Mouse (Mus musculus): ENCODE results near the gene Ripply1. TPM values are rescaled to one million over a fixed set of nuclear protein-coding genes. Genes with fewer than 3 reads are reported as not detected.

Ripply1 gene
- polyA plus RNA-seq, 1 experiment from 2014 or later: not detected

DNA sequence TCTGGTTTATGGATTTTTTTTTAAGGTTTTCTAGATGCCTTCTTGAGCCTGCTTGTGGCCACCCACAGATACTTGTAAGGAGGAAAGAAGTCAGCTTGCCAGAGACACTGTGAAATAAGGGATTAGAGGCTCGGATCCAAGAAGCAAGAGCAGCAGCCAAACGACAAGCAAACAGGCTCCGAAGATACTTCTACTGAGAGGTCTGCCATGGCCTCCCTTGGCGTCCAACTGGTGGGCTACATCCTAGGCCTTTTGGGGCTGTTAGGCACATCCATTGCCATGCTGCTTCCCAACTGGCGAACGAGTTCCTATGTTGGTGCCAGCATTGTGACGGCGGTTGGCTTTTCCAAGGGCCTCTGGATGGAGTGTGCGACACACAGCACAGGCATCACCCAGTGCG lies 26.3 kb upstream of the Ripply1 start:
- Histone ChIP-seq H3K4me1 (ENCODE audit: control insufficient read depth, insufficient read depth, low read length) (no peaks in the 10 kb centered on the region), H3K27me3 (replicated peaks; ENCODE audit: control insufficient read depth, insufficient read depth, low read length) (no peaks in the 10 kb centered on the region), H3K9me3 (ENCODE audit: control insufficient read depth, low read length) (no peaks in the 10 kb centered on the region), H3K9ac (ENCODE audit: low read depth, low read length) (peak overlapping the region; percentile 56), H3K4me3 (ENCODE audit: low read length) (peak overlapping the region; percentile 44), H3K4me2 (ENCODE audit: low read depth, low read length) (0 out of 2 replicates have a peak overlapping the region, but pooled peaks have one; percentile 17), H3K27ac (ENCODE audit: low read length) (peak overlapping the region; percentile 69), H3K36me3 (ENCODE audit: control insufficient read depth, insufficient read depth, low read length) (no peaks in the 10 kb centered on the region)
- WGBS: 80% methylated on average over 10 of the region's 10 CpGs
- peak; percentile 22; the same call in 1 of the 2 replicates for ATAC-seq

DNA sequence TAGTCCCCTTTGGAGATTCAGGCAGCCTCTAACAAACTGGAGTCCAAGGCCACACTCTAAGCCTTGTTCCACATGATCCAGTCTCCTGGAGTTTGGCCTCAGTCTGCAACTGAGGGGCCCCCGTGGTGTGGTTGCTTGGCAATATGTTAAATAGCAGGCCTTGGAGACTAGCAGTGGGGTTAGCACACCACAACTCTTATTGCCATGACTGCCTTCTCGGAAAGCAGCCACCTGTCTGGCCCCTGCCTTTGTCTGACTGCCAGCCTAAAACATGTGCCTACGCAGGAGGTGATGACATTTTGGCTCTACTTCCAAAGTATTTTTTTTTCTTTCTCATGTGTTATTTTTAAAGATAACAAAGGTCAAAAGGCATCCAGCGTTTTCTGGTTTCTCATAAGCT lies 25.9 kb upstream of the Ripply1 start:
- Histone ChIP-seq H3K27ac (ENCODE audit: low read length) (peak overlapping the region; percentile 81), H3K9ac (ENCODE audit: low read depth, low read length) (no peak overlapping the region), H3K4me3 (ENCODE audit: low read length) (no peak overlapping the region), H3K9me3 (ENCODE audit: control insufficient read depth, low read length) (no peaks in the 10 kb centered on the region), H3K4me2 (ENCODE audit: low read depth, low read length) (0 out of 2 replicates have a peak overlapping the region, but pooled peaks have one; percentile 17), H3K36me3 (ENCODE audit: control insufficient read depth, insufficient read depth, low read length) (no peaks in the 10 kb centered on the region), H3K27me3 (replicated peaks; ENCODE audit: control insufficient read depth, insufficient read depth, low read length) (no peaks in the 10 kb centered on the region), H3K4me1 (ENCODE audit: control insufficient read depth, insufficient read depth, low read length) (no peaks in the 10 kb centered on the region)
- WGBS: 49% methylated on average over 4 of the region's 4 CpGs
- ATAC-seq: peak; percentile 82

DNA sequence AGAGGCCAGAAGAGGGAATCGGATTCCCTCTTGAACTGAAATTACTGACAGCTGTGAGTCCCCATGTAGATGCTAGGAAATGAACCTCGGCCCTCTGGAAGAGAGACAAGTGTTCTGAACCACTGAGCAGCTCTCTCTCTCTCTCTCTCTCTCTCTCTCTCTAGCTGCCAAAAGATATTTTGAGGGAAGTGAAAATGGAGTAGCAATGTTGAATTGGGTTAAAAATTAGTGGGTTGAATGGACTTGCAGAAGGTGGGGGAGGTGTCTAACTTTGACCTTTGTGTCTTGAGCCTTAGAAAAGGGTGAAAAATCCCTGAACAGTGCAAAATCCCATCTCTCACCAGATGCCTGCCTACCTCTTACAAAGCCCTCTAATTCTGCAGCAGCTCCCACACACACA lies 25.2 kb upstream of the Ripply1 start:
- Histone ChIP-seq H3K4me2 (ENCODE audit: low read depth, low read length) (no peak overlapping the region), H3K4me1 (ENCODE audit: control insufficient read depth, insufficient read depth, low read length) (no peaks in the 10 kb centered on the region), H3K27ac (ENCODE audit: low read length) (peak overlapping the region; percentile 81), H3K9me3 (ENCODE audit: control insufficient read depth, low read length) (no peaks in the 10 kb centered on the region), H3K27me3 (replicated peaks; ENCODE audit: control insufficient read depth, insufficient read depth, low read length) (no peaks in the 10 kb centered on the region), H3K36me3 (ENCODE audit: control insufficient read depth, insufficient read depth, low read length) (no peaks in the 10 kb centered on the region), H3K9ac (ENCODE audit: low read depth, low read length) (no peak overlapping the region), H3K4me3 (ENCODE audit: low read length) (no peak overlapping the region)
- WGBS: 63% methylated on average over 2 of the region's 2 CpGs
- ATAC-seq: no peak

DNA sequence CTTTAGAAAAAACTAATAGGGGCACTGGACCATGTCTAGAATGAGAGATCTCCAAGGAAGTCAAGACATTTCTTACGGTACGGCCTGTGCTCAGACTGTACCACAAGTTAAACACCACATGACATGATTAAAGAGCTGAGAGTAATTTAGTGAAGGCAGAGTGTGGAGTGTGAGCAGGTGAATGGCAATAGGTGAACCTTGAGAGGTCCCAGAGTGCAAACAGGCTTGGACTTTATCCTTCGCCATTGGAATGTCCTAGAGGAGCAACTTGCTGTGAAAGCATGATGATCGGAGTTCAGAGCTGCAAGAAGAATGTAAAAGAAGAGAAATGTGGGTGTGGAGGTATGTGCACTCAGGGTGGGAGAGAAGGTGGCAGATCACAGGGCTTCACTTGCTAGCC lies 23.8 kb upstream of the Ripply1 start:
- H3K27ac ChIP-seq (ENCODE audit: low read length): peak overlapping the region; percentile 57
- 70% methylated on average over 4 of the region's 4 CpGs for WGBS
- peak; percentile 70 for ATAC-seq
- H3K4me2 ChIP-seq (ENCODE audit: low read depth, low read length): no peak overlapping the region
- H3K4me3 ChIP-seq (ENCODE audit: low read length): no peak overlapping the region
- no peaks in the 10 kb centered on the region for H3K4me1 ChIP-seq (ENCODE audit: control insufficient read depth, insufficient read depth, low read length)
- H3K9me3 ChIP-seq (ENCODE audit: control insufficient read depth, low read length): no peaks in the 10 kb centered on the region
- no peak overlapping the region for H3K9ac ChIP-seq (ENCODE audit: low read depth, low read length)
- no peaks in the 10 kb centered on the region for H3K27me3 ChIP-seq (replicated peaks; ENCODE audit: control insufficient read depth, insufficient read depth, low read length)
- no peaks in the 10 kb centered on the region for H3K36me3 ChIP-seq (ENCODE audit: control insufficient read depth, insufficient read depth, low read length)

DNA sequence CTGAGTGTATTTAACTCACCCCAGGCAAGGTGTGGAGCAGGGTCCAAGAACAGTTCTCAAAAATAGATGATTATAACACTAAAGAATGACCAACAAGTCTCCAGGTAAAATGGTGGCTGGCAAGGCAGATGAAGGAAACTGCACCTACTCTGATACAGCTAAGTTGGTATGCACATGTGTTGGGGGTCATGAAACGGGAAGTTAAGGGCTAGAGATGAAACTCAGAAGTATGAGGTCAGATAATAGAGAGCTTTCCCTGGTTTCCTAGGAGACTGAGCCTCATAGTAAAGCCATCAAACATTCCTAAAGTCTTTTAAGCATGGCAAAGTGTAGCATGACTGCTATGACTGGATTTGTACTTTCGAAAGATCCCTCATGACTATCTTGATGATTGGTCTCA lies 20.9 kb upstream of the Ripply1 start:
- Histone ChIP-seq H3K27ac (ENCODE audit: low read length) (no peak overlapping the region), H3K9me3 (ENCODE audit: control insufficient read depth, low read length) (no peaks in the 10 kb centered on the region), H3K4me3 (ENCODE audit: low read length) (no peak overlapping the region), H3K36me3 (ENCODE audit: control insufficient read depth, insufficient read depth, low read length) (no peaks in the 10 kb centered on the region), H3K4me2 (ENCODE audit: low read depth, low read length) (no peak overlapping the region), H3K27me3 (replicated peaks; ENCODE audit: control insufficient read depth, insufficient read depth, low read length) (no peaks in the 10 kb centered on the region), H3K4me1 (ENCODE audit: control insufficient read depth, insufficient read depth, low read length) (no peaks in the 10 kb centered on the region), H3K9ac (ENCODE audit: low read depth, low read length) (no peak overlapping the region)
- ATAC-seq: no peak
- 75% methylated on average over 2 of the region's 2 CpGs for WGBS

DNA sequence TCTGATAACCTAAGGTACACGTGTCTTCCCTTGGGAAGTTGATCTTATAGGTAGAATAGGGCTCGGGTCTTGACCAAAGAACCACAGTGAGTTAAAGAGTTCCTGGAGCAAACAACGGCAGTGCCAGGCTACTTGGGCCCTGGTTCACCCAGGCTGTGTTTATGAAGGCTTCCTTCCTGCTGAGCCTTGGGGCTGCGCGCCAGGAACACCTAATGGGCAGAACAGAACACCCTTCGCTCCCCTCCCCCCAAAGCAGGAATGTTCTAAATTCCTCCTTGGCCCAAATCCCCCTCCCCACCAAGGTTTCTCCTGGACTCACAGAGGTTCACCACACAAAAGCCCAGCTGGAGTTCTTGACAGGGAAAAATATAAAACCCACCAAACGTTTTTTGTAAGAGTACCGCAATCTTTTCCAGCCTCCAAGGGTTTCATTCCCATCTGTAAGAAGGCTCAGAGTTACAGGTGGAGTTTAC lies 18.3 kb upstream of the Ripply1 start, which contains the start of gene Cldn2:
Cldn2 (plus strand) TSS at position 423 of the 473 bp plus-strand sequence.
- Histone ChIP-seq H3K27ac (ENCODE audit: low read length) (no peak within 1 kb of the TSS), H3K4me3 (ENCODE audit: low read length) (no peak within 1 kb of the TSS), H3K9me3 (ENCODE audit: control insufficient read depth, low read length) (no peaks in the 10 kb centered on the region), H3K4me1 (ENCODE audit: control insufficient read depth, insufficient read depth, low read length) (no peaks in the 10 kb centered on the region), H3K36me3 (ENCODE audit: control insufficient read depth, insufficient read depth, low read length) (no peaks in the 10 kb centered on the region), H3K27me3 (replicated peaks; ENCODE audit: control insufficient read depth, insufficient read depth, low read length) (no peaks in the 10 kb centered on the region), H3K4me2 (ENCODE audit: low read depth, low read length) (no peak within 1 kb of the TSS), H3K9ac (ENCODE audit: low read depth, low read length) (no peak within 1 kb of the TSS)
- no peak for ATAC-seq
- WGBS: 61% methylated on average over 8 of the region's 8 CpGs

DNA sequence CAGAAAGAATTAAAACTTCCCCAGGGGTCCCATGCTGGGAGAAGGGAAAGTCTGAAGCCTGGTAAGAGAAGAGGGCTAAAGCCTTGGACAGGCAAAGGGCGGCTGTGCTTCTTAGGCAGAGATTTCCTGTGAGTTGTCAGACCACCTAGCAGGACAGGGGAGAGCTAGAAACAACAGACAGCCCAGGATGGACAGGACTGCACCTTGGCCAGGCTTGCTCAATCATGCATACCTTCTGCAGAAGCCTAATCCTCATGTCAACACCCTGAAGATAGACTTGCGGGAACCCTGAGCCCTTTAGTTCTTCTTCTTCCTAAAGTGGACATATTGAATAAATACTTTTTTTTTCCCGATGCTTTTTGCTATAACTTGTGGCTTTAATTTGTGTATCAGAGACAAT lies 17.8 kb upstream of the Ripply1 start:
- Histone ChIP-seq H3K4me1 (ENCODE audit: control insufficient read depth, insufficient read depth, low read length) (no peaks in the 10 kb centered on the region), H3K9me3 (ENCODE audit: control insufficient read depth, low read length) (no peaks in the 10 kb centered on the region), H3K36me3 (ENCODE audit: control insufficient read depth, insufficient read depth, low read length) (no peaks in the 10 kb centered on the region), H3K27ac (ENCODE audit: low read length) (no peak overlapping the region), H3K4me2 (ENCODE audit: low read depth, low read length) (no peak overlapping the region), H3K4me3 (ENCODE audit: low read length) (no peak overlapping the region), H3K27me3 (replicated peaks; ENCODE audit: control insufficient read depth, insufficient read depth, low read length) (no peaks in the 10 kb centered on the region), H3K9ac (ENCODE audit: low read depth, low read length) (no peak overlapping the region)
- WGBS: 72% methylated on average over 3 of the region's 3 CpGs
- peak; percentile 73 for ATAC-seq

DNA sequence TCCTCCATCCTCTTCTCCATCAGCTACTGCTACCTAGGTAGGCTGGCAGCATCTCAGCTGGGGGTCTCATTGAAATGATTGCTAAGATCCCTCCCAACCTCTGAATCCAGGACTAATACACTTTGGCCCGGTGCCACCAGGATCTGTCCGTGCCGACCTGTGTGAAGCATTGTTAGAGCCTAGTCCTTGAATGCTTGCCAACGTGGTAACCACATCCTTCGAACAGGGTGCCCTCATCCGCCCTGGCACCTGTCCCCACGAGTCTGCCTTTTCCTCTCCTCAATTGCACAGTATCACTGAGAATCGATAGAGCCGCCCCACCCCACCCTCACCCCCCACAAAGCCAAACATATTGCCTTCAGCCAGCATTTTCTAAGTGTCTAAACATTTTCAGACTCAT lies 15.7 kb upstream of the Ripply1 start:
- WGBS: 73% methylated on average over 9 of the region's 9 CpGs
- no peaks in the 10 kb centered on the region for H3K27me3 ChIP-seq (replicated peaks; ENCODE audit: control insufficient read depth, insufficient read depth, low read length)
- H3K9me3 ChIP-seq (ENCODE audit: control insufficient read depth, low read length): no peaks in the 10 kb centered on the region
- H3K4me2 ChIP-seq (ENCODE audit: low read depth, low read length): no peak overlapping the region
- no peak overlapping the region for H3K9ac ChIP-seq (ENCODE audit: low read depth, low read length)
- no peak overlapping the region for H3K27ac ChIP-seq (ENCODE audit: low read length)
- H3K4me1 ChIP-seq (ENCODE audit: control insufficient read depth, insufficient read depth, low read length): no peaks in the 10 kb centered on the region
- ATAC-seq: no peak; the same call in 1 of the 2 replicates
- no peaks in the 10 kb centered on the region for H3K36me3 ChIP-seq (ENCODE audit: control insufficient read depth, insufficient read depth, low read length)
- H3K4me3 ChIP-seq (ENCODE audit: low read length): no peak overlapping the region

DNA sequence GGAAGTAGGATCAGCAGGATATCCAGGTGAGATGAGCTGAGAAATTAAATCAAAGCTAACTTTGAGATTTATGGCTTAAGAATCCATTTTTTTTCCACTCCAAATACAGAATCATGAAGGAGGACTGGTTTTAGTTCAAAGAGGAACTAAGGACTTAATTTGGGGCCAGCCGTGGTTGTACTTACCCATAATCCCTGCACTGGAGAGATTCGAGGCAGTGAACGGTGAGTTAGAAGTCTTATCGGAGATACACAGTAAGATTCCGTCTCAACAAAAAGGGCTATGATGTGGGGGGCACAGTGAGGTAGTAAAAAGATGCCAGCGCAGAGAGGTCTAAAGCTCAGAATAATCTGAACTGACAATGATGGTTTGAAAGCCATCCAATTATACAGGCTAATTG lies 13.9 kb upstream of the Ripply1 start:
- Histone ChIP-seq H3K4me2 (ENCODE audit: low read depth, low read length) (no peak overlapping the region), H3K4me3 (ENCODE audit: low read length) (no peak overlapping the region), H3K9me3 (ENCODE audit: control insufficient read depth, low read length) (no peaks in the 10 kb centered on the region), H3K4me1 (ENCODE audit: control insufficient read depth, insufficient read depth, low read length) (no peaks in the 10 kb centered on the region), H3K27me3 (replicated peaks; ENCODE audit: control insufficient read depth, insufficient read depth, low read length) (no peaks in the 10 kb centered on the region), H3K36me3 (ENCODE audit: control insufficient read depth, insufficient read depth, low read length) (no peaks in the 10 kb centered on the region), H3K9ac (ENCODE audit: low read depth, low read length) (no peak overlapping the region), H3K27ac (ENCODE audit: low read length) (no peak overlapping the region)
- WGBS: 86% methylated on average over 6 of the region's 6 CpGs
- ATAC-seq: no peak
